In the genomic region with DNA sequence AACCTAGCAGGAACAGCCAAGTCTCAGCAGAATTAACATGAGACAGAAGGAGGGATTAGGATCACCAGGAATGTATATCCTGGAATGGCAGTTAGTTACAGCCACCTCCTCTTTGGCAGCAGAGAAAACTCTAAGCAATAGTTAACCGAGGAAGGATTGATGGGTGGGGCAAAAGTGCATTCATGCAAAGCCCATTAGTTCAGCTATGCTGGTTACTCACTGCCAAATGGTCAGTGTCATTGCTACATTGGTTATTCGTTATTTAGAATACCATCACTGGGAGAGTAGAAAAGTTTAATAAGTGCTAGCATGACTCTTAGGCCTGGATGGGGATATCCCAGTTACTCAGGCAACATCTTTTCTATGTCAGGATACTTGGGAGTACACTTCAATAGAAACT, we compare ENCODE assay signal across 23 mouse cellular contexts.
A peak's percentile ranks its signal among the peaks of the same experiment; 100 is the strongest.
DNase-seq lines count a peak whose midpoint lies in the region; ATAC-seq and TF ChIP-seq lines count a peak whose summit lies in the region.
"Had no signal": no experiment of that assay in that cellular context is flagged by ENCODE, and none has a peak within 500 bp of the region (broad histone marks: within the 10 kb centered on the region; RNA-seq: fewer than 3 reads in every experiment).

No protein-coding gene starts in this region.

- no peak overlapping the region for H3K27ac ChIP-seq in hindbrain, embryonic 14.5 days
- no peak overlapping the region for H3K27ac ChIP-seq in hindbrain, embryonic 11.5 days (ENCODE audit: low read depth, low read length)
- H3K27ac ChIP-seq in kidney, adult 2 months (ENCODE audit: insufficient read depth, low read depth, low read length): no peak overlapping the region
- H3K27ac ChIP-seq in kidney, embryonic 16.5 days (ENCODE audit: low read length): no peak overlapping the region
- H3K27ac ChIP-seq: embryonic facial prominence, embryonic 15.5 days; forebrain, embryonic 10.5 days; heart, embryonic 10.5 days; hindbrain, embryonic 15.5 days had no signal

- H3K4me2 ChIP-seq in hindbrain, embryonic 14.5 days (replicated peaks): no peak overlapping the region
- H3K4me2 ChIP-seq in hindbrain, embryonic 11.5 days (replicated peaks; ENCODE audit: low read depth, low read length): no peak overlapping the region
- no peak overlapping the region for H3K4me2 ChIP-seq in kidney, embryonic 16.5 days (replicated peaks; ENCODE audit: low read depth, low read length)
- H3K4me2 ChIP-seq: embryonic facial prominence, embryonic 15.5 days; hindbrain, embryonic 15.5 days had no signal

- no peaks in the 10 kb centered on the region for H3K27me3 ChIP-seq in hindbrain, embryonic 14.5 days (ENCODE audit: control insufficient read depth, insufficient read depth, low read length)
- no peaks in the 10 kb centered on the region for H3K27me3 ChIP-seq in hindbrain, embryonic 11.5 days (ENCODE audit: control insufficient read depth, insufficient read depth, low read length)
- 0 out of 2 replicates have a peak, but pooled peaks cover 1% of the 10 kb centered on the region for H3K27me3 ChIP-seq in kidney, adult 2 months (replicated peaks; ENCODE audit: control insufficient read depth, insufficient read depth, low read length)
- no peaks in the 10 kb centered on the region for H3K27me3 ChIP-seq in kidney, embryonic 16.5 days (ENCODE audit: insufficient read depth, low read length)
- H3K27me3 ChIP-seq: embryonic facial prominence, embryonic 15.5 days; hindbrain, embryonic 15.5 days had no signal

- H3K4me1 ChIP-seq in hindbrain, embryonic 14.5 days (replicated peaks; ENCODE audit: control insufficient read depth, insufficient read depth, low read length): no peaks in the 10 kb centered on the region
- no peaks in the 10 kb centered on the region for H3K4me1 ChIP-seq in hindbrain, embryonic 11.5 days (replicated peaks; ENCODE audit: control insufficient read depth, insufficient read depth, low read length)
- no peaks in the 10 kb centered on the region; the same call in 1 of the 2 replicates for H3K4me1 ChIP-seq in kidney, adult 2 months (ENCODE audit: control insufficient read depth, insufficient read depth, low read length)
- H3K4me1 ChIP-seq in kidney, embryonic 16.5 days (ENCODE audit: insufficient read depth, low read length): no peaks in the 10 kb centered on the region
- H3K4me1 ChIP-seq: embryonic facial prominence, embryonic 15.5 days; forebrain, embryonic 10.5 days; heart, embryonic 10.5 days; hindbrain, embryonic 15.5 days had no signal

- intact Hi-C loops in left cerebral cortex, postnatal 14 days (cut with DNase I): no loop called here

- TF ChIP-seq POLR2A in kidney, adult 2 months (IDR thresholded peaks at IDR 0.05; ENCODE audit: low read depth, low read length): no peak

- peak; percentile 7 for DNase-seq in hindbrain, embryonic 14.5 days (ENCODE audit: low spot score)
- DNase-seq in hindbrain, embryonic 11.5 days (ENCODE audit: low spot score): no peak
- peak; percentile 85 for DNase-seq in kidney, adult 2 months
- peak; percentile 53 to 69 for DNase-seq in kidney, postnatal 36 days
- no peak for DNase-seq in natural killer cell, adult 2 months (ENCODE audit: low spot score in 2 of 2)
- DNase-seq in left cerebral cortex, postnatal 14 days (ENCODE audit: low spot score in 2 of 2): no peak
- DNase-seq in layer of hippocampus, adult 11-12 months (ENCODE audit: low spot score): no peak
- DNase-seq: adrenal gland, adult 8-10 months; adrenal gland, postnatal 36 days; cerebellum, adult 11 months; cerebellum, adult 8-10 months; cerebellum, postnatal 14 days; embryo, embryonic 11 days; gastrocnemius, postnatal 36 days; heart, adult 18-20 months; heart, postnatal 14 days had no signal

- ATAC-seq in hindbrain, embryonic 14.5 days (ENCODE audit: low FRiP score): no peak
- ATAC-seq in hindbrain, embryonic 11.5 days (ENCODE audit: low FRiP score): no peak
- ATAC-seq in kidney, embryonic 16.5 days (ENCODE audit: low FRiP score, low TSS enrichment): peak; percentile 84; the same call in 1 of the 2 replicates
- ATAC-seq: forebrain, embryonic 14.5 days had no signal

- no peaks in the 10 kb centered on the region for H3K9me3 ChIP-seq in hindbrain, embryonic 14.5 days (ENCODE audit: control insufficient read depth, low read length)
- H3K9me3 ChIP-seq in hindbrain, embryonic 11.5 days (ENCODE audit: control insufficient read depth, low read length): no peaks in the 10 kb centered on the region
- H3K9me3 ChIP-seq in kidney, embryonic 16.5 days (ENCODE audit: low read length): no peaks in the 10 kb centered on the region
- H3K9me3 ChIP-seq: embryonic facial prominence, embryonic 15.5 days; forebrain, embryonic 10.5 days; heart, embryonic 10.5 days; hindbrain, embryonic 15.5 days had no signal

- WGBS in hindbrain, embryonic 14.5 days: 65% methylated on average over 2 of the region's 2 CpGs
- WGBS in hindbrain, embryonic 11.5 days: 81% methylated on average over 2 of the region's 2 CpGs
- WGBS in kidney, adult 2 months: 23% methylated on average over 2 of the region's 2 CpGs
- WGBS in kidney, embryonic 16.5 days: 27% methylated on average over 2 of the region's 2 CpGs

- TF ChIP-seq CTCF in kidney, adult 2 months (conservative IDR thresholded peaks at IDR 0.05; ENCODE audit: insufficient read depth, insufficient read length, low read depth, low read length): no peak

- H3K4me3 ChIP-seq in hindbrain, embryonic 14.5 days (replicated peaks; ENCODE audit: low read length): no peak overlapping the region
- H3K4me3 ChIP-seq in hindbrain, embryonic 11.5 days (ENCODE audit: low read depth, low read length): no peak overlapping the region
- no peak overlapping the region for H3K4me3 ChIP-seq in kidney, adult 2 months (ENCODE audit: insufficient read depth, low read depth, low read length)
- no peak overlapping the region for H3K4me3 ChIP-seq in kidney, embryonic 16.5 days (ENCODE audit: low read length)
- H3K4me3 ChIP-seq: embryonic facial prominence, embryonic 15.5 days; erythroblast, embryonic 14.5 days; forebrain, embryonic 10.5 days; heart, embryonic 10.5 days; hindbrain, embryonic 15.5 days had no signal

- no peaks in the 10 kb centered on the region for H3K36me3 ChIP-seq in hindbrain, embryonic 14.5 days (replicated peaks; ENCODE audit: control insufficient read depth, insufficient read depth)
- no peaks in the 10 kb centered on the region for H3K36me3 ChIP-seq in hindbrain, embryonic 11.5 days (ENCODE audit: control insufficient read depth, insufficient read depth, low read length)
- no peaks in the 10 kb centered on the region for H3K36me3 ChIP-seq in kidney, adult 2 months (ENCODE audit: control insufficient read depth, insufficient read depth, low read length)
- no peaks in the 10 kb centered on the region for H3K36me3 ChIP-seq in kidney, embryonic 16.5 days (ENCODE audit: insufficient read depth, low read length)
- H3K36me3 ChIP-seq: embryonic facial prominence, embryonic 15.5 days; forebrain, embryonic 10.5 days; heart, embryonic 10.5 days; hindbrain, embryonic 15.5 days had no signal

- H3K9ac ChIP-seq in hindbrain, embryonic 14.5 days: no peak overlapping the region
- no peak overlapping the region for H3K9ac ChIP-seq in hindbrain, embryonic 11.5 days (ENCODE audit: low read depth, low read length)
- H3K9ac ChIP-seq in kidney, embryonic 16.5 days (replicated peaks; ENCODE audit: low read length): no peak overlapping the region
- H3K9ac ChIP-seq: embryonic facial prominence, embryonic 15.5 days; hindbrain, embryonic 15.5 days had no signal

Comparison
In these comparisons a context has a peak if more than half of its experiments do, and no peak if none do; other contexts are left out.
1. DNase-seq: peak in hindbrain, embryonic 14.5 days (single experiment), kidney, adult 2 months (single experiment) and kidney, postnatal 36 days (2 of 2); none in hindbrain, embryonic 11.5 days (single experiment), natural killer cell, adult 2 months (0 of 2), left cerebral cortex, postnatal 14 days (0 of 2) and layer of hippocampus, adult 11-12 months (single experiment).